Mouse (Mus musculus) adrenal gland (tissue): Measurements from ENCODE around the gene Gm45140.

Experiments
- intact Hi-C: fragments of 180-260 bp; cut with DNase I; formaldehyde crosslinking; loops from one replicate; pipeline ENCODE4 v1.15.1; 2025

Gm45140 gene

GRCm38 (mm10) chr6:87778294-87779173, 57.1 kb downstream of the Gm45140 start:
- intact Hi-C loops, result no loop called here

- intact Hi-C loops, result no loop called here
These were observed 57.8 kb downstream of the Gm45140 start, which contains the start of gene Gp9 for GRCm38 (mm10) chr6:87777842-87778241. Gp9 (plus strand) TSS chr6:87778072.

GRCm38 (mm10) chr6:87776663-87777062, 58.9 kb downstream of the Gm45140 start:
- intact Hi-C loops, result no loop called here

GRCm38 (mm10) chr6:87775588-87776245, 59.9 kb downstream of the Gm45140 start:
- intact Hi-C loops, result no loop called here

GRCm38 (mm10) chr6:87774909-87775308, 60.7 kb downstream of the Gm45140 start:
- intact Hi-C loops, result loop anchor here (5.0 kb wide), 1 partner anchor 32 kb away; no protein-coding TSS in a partner anchor

- intact Hi-C loops, result loop anchor here (5.0 kb wide), 1 partner anchor 33 kb away; no protein-coding TSS in a partner anchor
These were observed 61.1 kb downstream of the Gm45140 start for GRCm38 (mm10) chr6:87774466-87774865.

- intact Hi-C loops, result loop anchor here (5.0 kb wide), 1 partner anchor 37 kb away; no protein-coding TSS in a partner anchor
These were observed 65.0 kb downstream of the Gm45140 start for GRCm38 (mm10) chr6:87770626-87771025.

GRCm38 (mm10) chr6:87764296-87764695, 71.3 kb downstream of the Gm45140 start:
- intact Hi-C loops, result loop anchor here (5.0 to 10.0 kb wide), 2 partner anchors 73 to 231 kb away; partner anchors contain the start of genes Gm45140 and Isy1

- intact Hi-C loops, result loop anchor here (5.0 to 10.0 kb wide), 2 partner anchors 74 to 231 kb away; partner anchors contain the start of genes Gm45140 and Isy1
These were observed 72.0 kb downstream of the Gm45140 start for GRCm38 (mm10) chr6:87763376-87764280.

GRCm38 (mm10) chr6:87762161-87762560, 73.4 kb downstream of the Gm45140 start:
- intact Hi-C loops, result loop anchor here (5.0 to 10.0 kb wide), 2 partner anchors 75 to 233 kb away; partner anchors contain the start of genes Gm45140 and Isy1

GRCm38 (mm10) chr6:87759850-87760249, 75.7 kb downstream of the Gm45140 start:
- intact Hi-C loops, result loop anchor here (5.0 to 10.0 kb wide), 2 partner anchors 77 to 235 kb away; partner anchors contain the start of genes Gm45140 and Isy1

GRCm38 (mm10) chr6:87759404-87759803, 76.2 kb downstream of the Gm45140 start:
- intact Hi-C loops, result no loop called here

GRCm38 (mm10) chr6:87756896-87757295, 78.7 kb downstream of the Gm45140 start:
- intact Hi-C loops, result no loop called here

- intact Hi-C loops, result no loop called here
These were observed 80.4 kb downstream of the Gm45140 start for GRCm38 (mm10) chr6:87755196-87755595.

GRCm38 (mm10) chr6:87751574-87751973, 84.0 kb downstream of the Gm45140 start:
- intact Hi-C loops, result no loop called here

- intact Hi-C loops, result no loop called here
These were observed 85.2 kb downstream of the Gm45140 start for GRCm38 (mm10) chr6:87750184-87750910.

GRCm38 (mm10) chr6:87748531-87748930, 87.1 kb downstream of the Gm45140 start:
- intact Hi-C loops, result no loop called here

- intact Hi-C loops, result no loop called here
These were observed 87.5 kb downstream of the Gm45140 start for GRCm38 (mm10) chr6:87748078-87748477.

- intact Hi-C loops, result no loop called here
These were observed 88.7 kb downstream of the Gm45140 start for GRCm38 (mm10) chr6:87746849-87747248.

GRCm38 (mm10) chr6:87746059-87746458, 89.5 kb downstream of the Gm45140 start:
- intact Hi-C loops, result no loop called here
